Mouse (Mus musculus) neural tube, embryonic 15.5 days (tissue): ENCODE measurements around the gene Il1rn. TPM values are rescaled to one million over a fixed set of nuclear protein-coding genes. Genes with fewer than 3 reads are reported as not detected.

Experiments used
- ATAC-seq: fragments of 200-750 bp; cut with Nextera tagmentation; 2 replicates; pipeline ENCODE4 v1.8.0; 2017; ENCODE audit warnings: mild to moderate bottlenecking, moderate TSS enrichment, moderate library complexity; ENCODE audit not compliant: low FRiP score
- H3K27ac ChIP-seq: fragments of 300-500 bp; sonication (generic); replicated peaks from 2 replicates; pipeline ENCODE4 v1.5.1; 2015; ENCODE audit warnings: mild to moderate bottlenecking, inconsistent platforms
- H3K27me3 ChIP-seq: fragments of 300-500 bp; sonication (generic); replicated peaks from 2 replicates; pipeline ENCODE4 v1.6.1; 2015; ENCODE audit warnings: inconsistent platforms
- H3K36me3 ChIP-seq: fragments of 300-500 bp; sonication (generic); 2 replicates; pipeline ENCODE4 v1.6.1; 2015; ENCODE audit warnings: inconsistent platforms
- H3K4me1 ChIP-seq: fragments of 300-500 bp; sonication (generic); 2 replicates; pipeline ENCODE4 v1.6.1; 2015; ENCODE audit warnings: inconsistent platforms
- H3K4me2 ChIP-seq: fragments of 300-500 bp; sonication (generic); 2 replicates; pipeline ENCODE4 v1.6.1; 2015; ENCODE audit warnings: inconsistent platforms, mild to moderate bottlenecking, moderate library complexity
- H3K4me3 ChIP-seq: fragments of 300-500 bp; sonication (generic); replicated peaks from 2 replicates; pipeline ENCODE4 v1.5.1; 2015; ENCODE audit warnings: mild to moderate bottlenecking, inconsistent platforms
- H3K9ac ChIP-seq: fragments of 300-500 bp; sonication (generic); replicated peaks from 2 replicates; pipeline ENCODE4 v1.6.1; 2015; ENCODE audit warnings: mild to moderate bottlenecking, inconsistent platforms
- H3K9me3 ChIP-seq: fragments of 300-500 bp; sonication (generic); replicated peaks from 2 replicates; pipeline ENCODE4 v1.6.1; 2016; ENCODE audit warnings: inconsistent platforms
- WGBS: fragments of 180-500 bp; shearing (Covaris S2); methylation state at CpG from one replicate; pipeline ENCODE4 v1.1.7; 2015; ENCODE audit warnings: mixed read lengths; 5-methylcytosine and 5-hydroxymethylcytosine counted together
- polyA plus RNA-seq: library from polyadenylated mRNA; unstranded; fragments of >200 nt; fragmentation: Nextera tagmentation; extraction: Ambion mirVana; gene quantifications from 2 replicates; pipeline ENCODE4 v1.2.1, GENCODE M21; 2015

The Il1rn gene
- polyA plus RNA-seq: 1.3 TPM in 1 of 2 replicates, not detected in the other

GRCm38 (mm10) chr2:24336545-24336944 is at the start of gene Il1rn:
Gene Il1rn (plus strand): TSS chr2:24336853.
- H3K4me2 ChIP-seq: no peak within 1 kb of the TSS
- no peaks in the 10 kb centered on the region for H3K36me3 ChIP-seq
- H3K4me1 ChIP-seq: no peaks in the 10 kb centered on the region
- no peak within 1 kb of the TSS for H3K27ac ChIP-seq
- 78% methylated on average over 2 of the region's 2 CpGs for WGBS
- H3K9ac ChIP-seq: no peak within 1 kb of the TSS
- ATAC-seq: no peak
- H3K9me3 ChIP-seq: no peaks in the 10 kb centered on the region
- H3K4me3 ChIP-seq: no peak within 1 kb of the TSS
- no peaks in the 10 kb centered on the region for H3K27me3 ChIP-seq

DNA sequence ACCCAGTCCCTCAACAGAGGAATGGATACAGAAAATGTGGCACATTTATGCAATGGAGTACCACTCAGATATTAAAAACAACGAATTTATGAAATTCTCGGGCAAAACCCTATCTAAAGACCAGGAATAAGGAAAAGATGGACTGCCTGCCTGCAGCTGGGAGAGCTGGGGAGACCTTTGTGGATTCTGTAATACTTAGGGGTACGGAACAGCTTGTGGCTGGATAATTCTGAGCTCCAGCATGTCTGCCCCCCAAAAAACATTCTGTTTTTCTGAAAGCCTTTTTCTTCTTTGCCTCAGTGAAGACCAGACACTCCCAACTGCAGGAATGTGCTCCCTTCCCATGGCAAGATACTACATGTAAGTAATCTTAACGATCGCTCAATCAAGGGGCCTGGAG is 45.8 kb upstream of the Il1rn start, which contains the start of gene Il1f10:
Gene Il1f10, plus strand, starts transcription at position 301 of the 400 bp plus-strand sequence.
- WGBS: 89% methylated on average over 5 of the region's 5 CpGs
- Histone ChIP-seq H3K9ac (no peak within 1 kb of the TSS), H3K36me3 (no peaks in the 10 kb centered on the region), H3K4me2 (no peak within 1 kb of the TSS), H3K27ac (no peak within 1 kb of the TSS), H3K9me3 (no peaks in the 10 kb centered on the region), H3K27me3 (no peaks in the 10 kb centered on the region), H3K4me3 (no peak within 1 kb of the TSS), H3K4me1 (no peaks in the 10 kb centered on the region)
- no peak for ATAC-seq

DNA sequence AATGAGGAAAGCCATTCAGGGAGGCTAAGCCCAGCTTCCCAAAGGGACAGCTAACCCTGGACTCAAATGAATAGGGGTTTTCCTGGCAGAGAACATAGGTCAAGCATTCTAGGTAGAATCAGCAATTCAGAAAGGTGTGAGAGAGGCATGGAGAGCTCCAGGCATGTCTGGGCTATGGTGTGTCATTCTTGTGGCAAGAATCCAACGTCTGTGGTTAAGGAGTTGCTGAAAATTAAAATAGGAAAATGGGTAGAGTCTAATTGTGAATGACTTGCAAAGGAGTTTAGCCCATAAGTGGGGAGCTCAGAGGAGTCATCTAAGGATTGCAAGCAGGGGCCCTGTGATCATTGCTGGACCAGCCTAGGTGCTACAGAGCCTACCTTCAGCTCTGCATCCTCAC is 42.0 kb upstream of the Il1rn start:
- ATAC-seq: no peak
- Histone ChIP-seq H3K4me3 (no peak overlapping the region), H3K36me3 (no peaks in the 10 kb centered on the region), H3K4me2 (no peak overlapping the region), H3K27ac (no peak overlapping the region), H3K9ac (no peak overlapping the region), H3K9me3 (no peaks in the 10 kb centered on the region), H3K4me1 (no peaks in the 10 kb centered on the region), H3K27me3 (no peaks in the 10 kb centered on the region)
- 63% methylated on average over 1 of the region's 1 CpGs for WGBS

- ATAC-seq: peak; percentile 28
- WGBS: 5% methylated on average over 3 of the region's 3 CpGs
- no peaks in the 10 kb centered on the region for H3K36me3 ChIP-seq
Observed at GRCm38 (mm10) chr2:24296837-24297236, 39.8 kb upstream of the Il1rn start.

DNA sequence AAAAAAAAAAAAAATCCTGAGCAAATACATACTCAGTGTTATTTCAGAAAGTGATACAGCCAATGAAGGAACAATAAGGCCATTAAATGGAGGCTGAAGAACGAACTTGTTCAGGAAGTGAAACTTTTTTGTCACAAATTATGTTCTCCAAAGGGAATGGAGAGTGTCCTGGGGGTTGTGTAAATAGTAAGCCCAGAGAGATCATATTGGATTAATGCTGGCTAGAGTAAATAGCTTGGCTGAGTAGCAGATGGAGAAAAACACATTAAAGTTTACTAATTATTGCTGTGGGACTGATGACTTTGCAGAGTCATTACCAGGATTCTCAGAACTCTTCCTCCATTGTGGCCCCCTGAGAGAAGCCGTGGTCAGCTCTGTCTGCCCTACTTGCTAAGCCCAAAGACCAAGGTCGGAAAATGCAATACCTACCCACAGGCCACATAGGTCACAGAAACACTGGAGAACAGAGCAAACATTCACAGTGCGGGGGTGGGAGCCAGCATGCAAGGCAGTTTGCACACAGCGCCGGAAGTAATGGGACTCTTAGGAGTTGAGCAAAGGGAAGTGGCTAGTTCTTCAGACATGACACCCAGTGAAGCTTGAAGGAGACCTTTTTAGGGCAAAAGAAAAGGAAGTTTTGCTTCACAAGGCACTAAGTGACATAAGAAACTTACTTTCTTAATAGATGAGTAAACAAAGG is 25.2 kb upstream of the Il1rn start:
- H3K27me3 ChIP-seq: no peaks in the 10 kb centered on the region
- no peak for ATAC-seq
- no peaks in the 10 kb centered on the region for H3K9me3 ChIP-seq
- H3K4me3 ChIP-seq: no peak overlapping the region
- H3K4me1 ChIP-seq: no peaks in the 10 kb centered on the region; the same call in 1 of the 2 replicates
- no peak overlapping the region for H3K4me2 ChIP-seq
- no peaks in the 10 kb centered on the region for H3K36me3 ChIP-seq
- 74% methylated on average over 6 of the region's 6 CpGs for WGBS
- H3K27ac ChIP-seq: no peak overlapping the region
- H3K9ac ChIP-seq: no peak overlapping the region

More at GRCm38 (mm10) chr2:24296837-24297236, 39.8 kb upstream of the Il1rn start:
- Histone ChIP-seq H3K27ac (no peak overlapping the region), H3K9me3 (no peaks in the 10 kb centered on the region), H3K4me3 (no peak overlapping the region), H3K27me3 (no peaks in the 10 kb centered on the region), H3K4me2 (no peak overlapping the region), H3K9ac (no peak overlapping the region), H3K4me1 (no peaks in the 10 kb centered on the region)

- WGBS: 92% methylated on average over 1 of the region's 1 CpGs
- no peak for ATAC-seq
- no peak overlapping the region for H3K4me3 ChIP-seq
Observed at GRCm38 (mm10) chr2:24316919-24317318, 19.7 kb upstream of the Il1rn start.

DNA sequence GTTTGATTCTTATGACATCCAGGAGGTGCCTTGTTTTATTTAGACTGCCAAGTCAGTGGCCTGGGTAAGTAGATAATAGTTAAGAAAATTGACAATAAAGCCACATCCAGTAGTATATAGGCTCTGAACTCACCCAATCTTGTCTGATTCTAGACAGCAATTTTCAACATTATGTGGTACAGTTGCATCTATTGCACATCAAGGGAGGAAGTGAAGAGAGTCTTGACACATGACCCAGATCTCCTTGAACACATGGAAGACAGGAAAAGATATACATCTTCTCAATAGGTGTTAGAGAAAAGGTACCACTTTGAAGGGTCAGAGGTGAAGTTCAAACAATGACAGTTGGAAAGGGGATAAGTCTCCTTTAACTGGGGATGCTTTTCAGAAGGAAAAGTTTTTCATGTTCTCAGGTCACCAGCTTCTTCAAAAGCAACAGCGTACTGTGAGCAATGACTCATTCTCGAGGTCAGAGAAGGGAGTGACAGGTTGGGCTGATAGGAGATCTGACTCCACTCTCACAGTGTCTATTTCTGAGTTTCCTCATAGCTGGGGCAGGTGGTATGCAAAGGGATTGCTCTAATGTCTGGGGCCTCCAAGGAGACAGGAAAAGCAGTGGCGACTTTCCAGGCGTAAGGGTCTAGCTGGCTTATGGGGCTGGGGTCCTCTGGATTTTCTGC is 18.6 kb upstream of the Il1rn start:
- Histone ChIP-seq H3K36me3 (no peaks in the 10 kb centered on the region), H3K27me3 (no peaks in the 10 kb centered on the region), H3K9me3 (no peaks in the 10 kb centered on the region), H3K27ac (no peak overlapping the region), H3K4me3 (no peak overlapping the region), H3K4me1 (no peaks in the 10 kb centered on the region), H3K4me2 (no peak overlapping the region), H3K9ac (no peak overlapping the region)
- no peak for ATAC-seq
- 95% methylated on average over 4 of the region's 4 CpGs for WGBS

More at GRCm38 (mm10) chr2:24316919-24317318, 19.7 kb upstream of the Il1rn start:
- no peaks in the 10 kb centered on the region for H3K9me3 ChIP-seq
- H3K4me2 ChIP-seq: no peak overlapping the region
- no peaks in the 10 kb centered on the region for H3K4me1 ChIP-seq
- no peak overlapping the region for H3K9ac ChIP-seq
- H3K27ac ChIP-seq: no peak overlapping the region
- no peaks in the 10 kb centered on the region for H3K36me3 ChIP-seq
- no peaks in the 10 kb centered on the region for H3K27me3 ChIP-seq

DNA sequence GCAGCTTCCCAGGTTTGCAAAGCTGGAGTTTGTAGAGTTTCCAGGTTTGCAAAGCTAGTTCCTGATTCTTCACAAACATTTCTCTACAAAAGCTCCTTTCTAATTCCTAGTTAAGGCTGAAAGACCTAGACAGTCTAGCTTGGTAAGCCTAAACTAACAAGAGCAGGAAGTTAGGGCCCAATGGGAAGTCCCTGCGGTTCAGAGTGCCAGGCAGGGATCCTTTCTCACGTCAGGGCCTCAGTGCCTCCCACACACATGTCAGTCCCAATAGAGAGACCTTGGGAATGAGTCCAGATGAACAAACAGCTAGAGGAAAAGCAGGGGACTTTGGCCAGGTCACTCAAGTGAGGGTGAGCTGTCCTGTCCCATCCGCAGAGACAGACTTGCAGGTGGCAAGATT is 1.3 kb upstream of the Il1rn start:
- Histone ChIP-seq H3K36me3 (no peaks in the 10 kb centered on the region), H3K4me3 (no peak overlapping the region), H3K27me3 (no peaks in the 10 kb centered on the region), H3K4me2 (no peak overlapping the region), H3K9ac (no peak overlapping the region), H3K9me3 (no peaks in the 10 kb centered on the region), H3K4me1 (no peaks in the 10 kb centered on the region), H3K27ac (no peak overlapping the region)
- ATAC-seq: no peak
- WGBS: 69% methylated on average over 3 of the region's 3 CpGs

DNA sequence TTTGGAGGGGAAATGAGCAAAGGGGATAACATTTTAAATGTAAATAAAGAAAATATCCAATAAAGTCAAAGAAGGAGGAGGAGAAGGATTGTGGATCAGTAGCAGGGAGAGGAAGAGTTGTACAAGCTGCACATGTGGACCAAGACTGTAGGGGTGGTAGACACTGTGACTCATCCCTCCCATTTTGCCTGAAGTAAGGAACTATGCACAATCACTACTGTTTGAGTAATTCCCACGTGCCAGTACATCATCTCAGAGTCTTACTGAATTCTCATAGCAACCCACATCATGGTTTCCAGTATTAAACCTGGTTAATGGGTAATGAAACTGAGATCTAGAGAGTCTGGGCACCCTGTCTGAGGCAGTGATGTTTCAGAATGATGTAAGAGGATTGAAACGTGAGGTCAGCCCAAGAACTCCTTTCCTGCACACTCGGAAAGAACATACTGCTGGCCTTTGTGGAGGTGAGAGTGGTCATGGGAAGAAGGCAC is 4.8 kb downstream of the Il1rn start:
- no peak overlapping the region for H3K4me2 ChIP-seq
- H3K27me3 ChIP-seq: no peaks in the 10 kb centered on the region
- H3K27ac ChIP-seq: no peak overlapping the region
- no peaks in the 10 kb centered on the region for H3K9me3 ChIP-seq
- H3K9ac ChIP-seq: no peak overlapping the region
- WGBS: 72% methylated on average over 3 of the region's 3 CpGs
- ATAC-seq: no peak
- no peaks in the 10 kb centered on the region for H3K36me3 ChIP-seq
- H3K4me3 ChIP-seq: no peak overlapping the region
- no peaks in the 10 kb centered on the region for H3K4me1 ChIP-seq

GRCm38 (mm10) chr2:24344619-24345018 is 8.0 kb downstream of the Il1rn start:
- 79% methylated on average over 4 of the region's 4 CpGs for WGBS
- H3K9me3 ChIP-seq: no peaks in the 10 kb centered on the region

DNA sequence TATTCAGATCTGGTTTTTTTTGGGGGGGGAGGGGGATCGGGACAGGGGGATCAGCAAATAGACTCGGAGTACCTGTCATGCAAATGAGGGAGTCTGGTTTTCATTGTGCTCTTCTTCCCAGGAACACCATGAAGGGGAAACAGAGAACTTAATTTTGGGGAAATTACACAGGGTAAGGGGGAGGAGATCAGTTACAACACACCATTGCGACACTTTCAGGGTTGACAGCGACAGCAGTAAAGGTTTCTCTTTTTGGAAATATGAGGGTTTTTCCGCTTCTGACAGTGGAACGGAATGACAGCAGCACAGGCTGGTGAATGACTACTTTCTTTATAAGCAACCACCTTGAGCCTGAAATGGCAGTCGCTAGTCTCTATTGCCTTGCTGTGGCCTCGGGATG is 8.4 kb downstream of the Il1rn start:
- Histone ChIP-seq H3K27ac (no peak overlapping the region), H3K4me1 (no peaks in the 10 kb centered on the region), H3K9me3 (no peaks in the 10 kb centered on the region), H3K36me3 (no peaks in the 10 kb centered on the region), H3K4me2 (no peak overlapping the region), H3K4me3 (no peak overlapping the region), H3K9ac (no peak overlapping the region), H3K27me3 (no peaks in the 10 kb centered on the region)
- ATAC-seq: no peak
- WGBS: 74% methylated on average over 8 of the region's 8 CpGs

More at GRCm38 (mm10) chr2:24344619-24345018, 8.0 kb downstream of the Il1rn start:
- ATAC-seq: no peak
- Histone ChIP-seq H3K9ac (no peak overlapping the region), H3K27me3 (no peaks in the 10 kb centered on the region), H3K4me2 (no peak overlapping the region), H3K27ac (no peak overlapping the region), H3K36me3 (no peaks in the 10 kb centered on the region), H3K4me1 (no peaks in the 10 kb centered on the region), H3K4me3 (no peak overlapping the region)

DNA sequence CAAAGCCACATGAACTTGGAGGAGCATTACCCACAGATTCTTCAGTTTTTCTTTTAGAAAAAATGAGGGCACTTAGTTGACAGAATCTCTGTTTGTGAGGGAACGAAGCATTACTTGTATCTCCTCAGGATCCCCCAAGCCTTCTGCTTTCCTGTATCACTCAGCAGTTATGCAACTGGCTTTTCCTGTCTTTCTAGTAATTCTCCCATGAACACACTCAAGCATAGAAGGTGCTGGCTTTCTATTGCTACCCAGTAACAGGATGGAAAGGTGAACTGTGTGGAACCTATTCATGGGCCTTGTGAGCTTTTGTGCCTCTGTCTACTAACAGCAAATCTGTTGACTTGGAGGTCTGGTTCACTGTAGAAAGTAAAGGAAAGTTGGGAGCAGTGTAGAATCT is 11.3 kb downstream of the Il1rn start:
- no peak overlapping the region for H3K27ac ChIP-seq
- no peaks in the 10 kb centered on the region for H3K36me3 ChIP-seq
- no peaks in the 10 kb centered on the region for H3K27me3 ChIP-seq
- no peaks in the 10 kb centered on the region for H3K9me3 ChIP-seq
- H3K9ac ChIP-seq: no peak overlapping the region
- no peak for ATAC-seq
- H3K4me3 ChIP-seq: no peak overlapping the region
- no peak overlapping the region for H3K4me2 ChIP-seq
- WGBS: 77% methylated on average over 1 of the region's 1 CpGs
- H3K4me1 ChIP-seq: no peaks in the 10 kb centered on the region
